Mouse (Mus musculus) stomach, embryonic 15.5 days (tissue): ENCODE measurements around the gene Hpn. TPM values are rescaled to one million over a fixed set of nuclear protein-coding genes. Genes with fewer than 3 reads are reported as not detected.
A peak's percentile ranks its signal among the peaks of the same experiment; 100 is the strongest.

Source experiments
- ATAC-seq: fragments of 200-750 bp; cut with Nextera tagmentation; 2 replicates; pipeline ENCODE4 v1.8.0; 2017; ENCODE audit warnings: low read depth, moderate number of reproducible peaks, moderate TSS enrichment; ENCODE audit not compliant: insufficient read depth, low FRiP score
- H3K27ac ChIP-seq: fragments of 300-500 bp; sonication (generic); 2 replicates; pipeline ENCODE4 v1.5.1; 2015; ENCODE audit warnings: mild to moderate bottlenecking, inconsistent platforms
- H3K27me3 ChIP-seq: fragments of 300-500 bp; sonication (generic); replicated peaks from 2 replicates; pipeline ENCODE4 v1.6.1; 2015; ENCODE audit warnings: inconsistent platforms
- H3K36me3 ChIP-seq: fragments of 300-500 bp; sonication (generic); 2 replicates; pipeline ENCODE4 v1.6.1; 2015; ENCODE audit warnings: inconsistent platforms
- H3K4me1 ChIP-seq: fragments of 300-500 bp; sonication (generic); 2 replicates; pipeline ENCODE4 v1.6.1; 2015; ENCODE audit warnings: inconsistent platforms
- H3K4me2 ChIP-seq: fragments of 300-500 bp; sonication (generic); 2 replicates; pipeline ENCODE4 v1.6.1; 2015; ENCODE audit warnings: mild to moderate bottlenecking, inconsistent platforms
- H3K4me3 ChIP-seq: fragments of 300-500 bp; sonication (generic); replicated peaks from 2 replicates; pipeline ENCODE4 v1.5.1; 2015; ENCODE audit warnings: inconsistent platforms
- H3K9ac ChIP-seq: fragments of 300-500 bp; sonication (generic); 2 replicates; pipeline ENCODE4 v1.6.1; 2015; ENCODE audit warnings: inconsistent platforms
- H3K9me3 ChIP-seq: fragments of 300-500 bp; sonication (generic); 2 replicates; pipeline ENCODE4 v1.6.1; 2016; ENCODE audit warnings: inconsistent platforms
- WGBS: fragments of 180-500 bp; shearing (Covaris S2); methylation state at CpG from one replicate; pipeline ENCODE4 v1.1.7; 2015; 5-methylcytosine and 5-hydroxymethylcytosine counted together
- polyA plus RNA-seq: library from polyadenylated mRNA; unstranded; fragments of >200 nt; fragmentation: Nextera tagmentation; extraction: Ambion mirVana; gene quantifications from 2 replicates; pipeline ENCODE4 v1.2.1, GENCODE M21; 2015

The Hpn gene
- polyA plus RNA-seq, 1 experiment from 2014 or later, result 35.3 TPM

DNA sequence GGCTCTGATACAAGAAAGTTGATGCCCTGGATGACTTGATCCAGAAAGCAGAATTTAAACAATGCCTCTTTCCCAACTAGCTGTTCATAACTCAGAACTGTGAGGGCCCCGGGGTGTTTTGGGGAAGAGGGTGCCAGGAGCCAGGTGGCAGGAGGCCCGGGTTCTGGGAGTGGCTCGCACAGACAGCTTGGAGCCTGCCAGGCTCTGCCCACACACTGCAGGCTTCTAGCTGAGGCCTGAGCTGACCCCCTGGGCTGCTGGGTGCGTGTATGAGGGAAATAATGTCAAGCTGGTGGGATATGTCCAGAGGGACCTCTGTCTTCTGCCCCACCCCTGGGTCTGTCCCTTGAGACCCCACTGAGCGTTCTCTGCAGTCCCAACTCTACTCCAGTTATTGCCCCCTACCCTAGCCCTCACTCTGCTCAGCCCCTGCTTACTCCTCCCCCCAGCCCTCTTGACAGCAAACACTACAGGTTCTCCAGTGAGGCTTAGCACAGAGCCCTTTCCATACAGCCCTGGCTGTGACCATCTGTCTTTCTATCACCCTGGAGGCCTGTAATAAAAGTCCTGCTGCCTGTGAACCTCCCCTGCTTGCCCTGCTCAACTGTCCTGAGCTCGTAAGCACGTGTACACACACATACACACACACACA, 40.9 kb downstream of the Hpn start:
- H3K27ac ChIP-seq, result peak overlapping the region; percentile 81
- no peaks in the 10 kb centered on the region for H3K9me3 ChIP-seq
- peaks cover 23% of the 10 kb centered on the region for H3K4me1 ChIP-seq
- H3K36me3 ChIP-seq, result no peaks in the 10 kb centered on the region
- no peak overlapping the region; the same call in 1 of the 2 replicates for H3K9ac ChIP-seq
- no peaks in the 10 kb centered on the region for H3K27me3 ChIP-seq
- no peak for ATAC-seq
- peak overlapping the region; percentile 35; the same call in 1 of the 2 replicates for H3K4me3 ChIP-seq
- 51% methylated on average over 7 of the region's 7 CpGs for WGBS
- peak overlapping the region; percentile 37 for H3K4me2 ChIP-seq

- Histone ChIP-seq H3K36me3 (no peaks in the 10 kb centered on the region), H3K4me3 (no peak overlapping the region), H3K4me2 (no peak overlapping the region), H3K27ac (peak overlapping the region; percentile 81), H3K4me1 (peaks cover 23% of the 10 kb centered on the region), H3K27me3 (no peaks in the 10 kb centered on the region), H3K9ac (no peak overlapping the region), H3K9me3 (no peaks in the 10 kb centered on the region)
- ATAC-seq, result peak; percentile 24; the same call in 1 of the 2 replicates
Measured at GRCm38 (mm10) chr7:31073546-31073945, 41.5 kb downstream of the Hpn start.

DNA sequence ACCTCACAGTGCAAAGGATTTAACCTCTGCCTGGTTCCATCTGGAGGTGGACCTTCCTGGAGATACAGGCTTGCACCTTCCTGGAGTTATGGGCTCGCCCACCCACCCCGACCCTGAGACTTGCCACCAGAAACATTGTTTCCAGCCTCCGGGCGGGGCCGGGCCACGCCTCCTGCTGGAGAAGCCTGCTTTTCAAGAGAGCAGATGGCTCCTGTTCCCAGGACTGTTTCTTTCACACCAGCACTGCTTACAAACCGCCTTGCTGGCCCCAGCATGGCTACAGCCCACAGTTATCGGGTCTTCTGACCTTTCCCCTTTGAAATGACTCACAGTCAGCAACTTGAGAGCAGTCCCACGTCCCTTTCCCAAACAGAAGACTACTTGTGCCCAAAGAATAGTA, 42.8 kb downstream of the Hpn start:
- WGBS, result 26% methylated on average over 9 of the region's 9 CpGs
- H3K27ac ChIP-seq, result peak overlapping the region; percentile 81

GRCm38 (mm10) chr7:31070324-31070723, 44.8 kb downstream of the Hpn start:
- no peak for ATAC-seq
- Histone ChIP-seq H3K9me3 (no peaks in the 10 kb centered on the region), H3K27ac (no peak overlapping the region), H3K27me3 (no peaks in the 10 kb centered on the region), H3K36me3 (no peaks in the 10 kb centered on the region), H3K4me2 (no peak overlapping the region), H3K4me3 (no peak overlapping the region), H3K9ac (no peak overlapping the region), H3K4me1 (peaks cover 33% of the 10 kb centered on the region)
- 72% methylated on average over 6 of the region's 6 CpGs for WGBS

More for the DNA sequence above, 42.8 kb downstream of the Hpn start:
- Histone ChIP-seq H3K9me3 (no peaks in the 10 kb centered on the region), H3K4me3 (no peak overlapping the region; the same call in 1 of the 2 replicates), H3K4me2 (peak overlapping the region; percentile 31), H3K36me3 (no peaks in the 10 kb centered on the region), H3K9ac (no peak overlapping the region), H3K27me3 (no peaks in the 10 kb centered on the region), H3K4me1 (peaks cover 31% of the 10 kb centered on the region)
- no peak for ATAC-seq

GRCm38 (mm10) chr7:31069491-31069890, 45.6 kb downstream of the Hpn start:
- Histone ChIP-seq H3K4me1 (peaks cover 33% of the 10 kb centered on the region), H3K9me3 (no peaks in the 10 kb centered on the region), H3K27ac (no peak overlapping the region), H3K4me3 (no peak overlapping the region), H3K36me3 (no peaks in the 10 kb centered on the region), H3K27me3 (no peaks in the 10 kb centered on the region), H3K4me2 (no peak overlapping the region), H3K9ac (no peak overlapping the region)
- 84% methylated on average over 14 of the region's 14 CpGs for WGBS
- ATAC-seq, result no peak

- Histone ChIP-seq H3K9me3 (no peaks in the 10 kb centered on the region), H3K27ac (peak overlapping the region; percentile 48; the same call in 1 of the 2 replicates), H3K4me2 (no peak overlapping the region), H3K27me3 (no peaks in the 10 kb centered on the region), H3K9ac (no peak overlapping the region), H3K4me1 (peaks cover 27% of the 10 kb centered on the region), H3K4me3 (no peak overlapping the region), H3K36me3 (no peaks in the 10 kb centered on the region)
- WGBS, result 23% methylated on average over 5 of the region's 5 CpGs
- ATAC-seq, result peak; percentile 24; the same call in 1 of the 2 replicates
Measured at GRCm38 (mm10) chr7:31067836-31068235, 47.3 kb downstream of the Hpn start.

DNA sequence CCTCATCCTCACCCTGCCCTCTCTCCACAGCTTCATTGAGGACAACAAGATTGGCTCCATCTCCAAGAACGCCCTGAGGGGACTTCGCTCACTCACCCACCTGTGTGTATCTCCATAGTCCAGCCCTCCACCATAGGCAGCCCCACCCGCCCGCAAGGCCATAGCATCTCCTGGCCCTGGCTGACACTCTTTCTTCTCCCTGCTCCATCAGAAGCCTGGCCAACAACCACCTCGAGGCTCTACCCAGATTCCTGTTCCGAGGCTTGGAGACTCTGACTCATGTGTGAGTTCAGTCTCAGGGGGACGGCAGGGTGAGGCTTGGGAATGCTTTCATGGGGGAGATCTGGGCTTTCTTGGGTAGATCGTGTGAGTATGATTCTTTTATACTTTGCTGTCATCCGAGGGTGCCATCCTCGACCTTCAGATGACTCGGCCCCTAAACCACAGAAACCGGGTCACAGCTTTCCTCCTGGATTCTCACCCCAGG, 52.0 kb downstream of the Hpn start:
- Histone ChIP-seq H3K4me2 (no peak overlapping the region), H3K27ac (no peak overlapping the region), H3K27me3 (no peaks in the 10 kb centered on the region), H3K9ac (no peak overlapping the region), H3K36me3 (no peaks in the 10 kb centered on the region), H3K9me3 (no peaks in the 10 kb centered on the region), H3K4me3 (no peak overlapping the region), H3K4me1 (peaks cover 14% of the 10 kb centered on the region)
- WGBS, result 82% methylated on average over 12 of the region's 12 CpGs
- no peak for ATAC-seq

DNA sequence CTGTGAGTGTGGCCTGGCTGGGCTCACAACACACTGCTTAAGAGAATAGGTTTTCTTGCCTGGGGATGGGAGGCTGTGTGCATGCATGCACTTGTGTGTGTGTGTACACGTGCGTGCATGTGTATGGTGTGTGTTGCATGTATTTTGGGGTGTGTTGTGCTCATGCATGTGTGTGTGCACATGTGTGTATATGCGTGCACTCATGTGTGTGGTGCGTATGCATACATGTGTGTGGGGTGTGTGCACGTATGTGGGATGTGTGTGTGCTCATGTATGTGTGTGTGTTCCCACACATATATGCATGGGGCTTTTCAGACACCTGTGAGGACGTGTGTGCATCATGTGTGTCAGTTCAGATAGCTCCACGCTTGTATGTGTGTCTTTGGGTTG, 54.5 kb downstream of the Hpn start:
- no peak overlapping the region for H3K4me3 ChIP-seq
- no peak overlapping the region for H3K27ac ChIP-seq
- H3K36me3 ChIP-seq, result no peaks in the 10 kb centered on the region
- 86% methylated on average over 7 of the region's 7 CpGs for WGBS
- no peak for ATAC-seq
- no peak overlapping the region for H3K4me2 ChIP-seq
- H3K9me3 ChIP-seq, result no peaks in the 10 kb centered on the region
- no peaks in the 10 kb centered on the region for H3K27me3 ChIP-seq
- peaks cover 4% of the 10 kb centered on the region; the same call in 1 of the 2 replicates for H3K4me1 ChIP-seq
- H3K9ac ChIP-seq, result no peak overlapping the region

DNA sequence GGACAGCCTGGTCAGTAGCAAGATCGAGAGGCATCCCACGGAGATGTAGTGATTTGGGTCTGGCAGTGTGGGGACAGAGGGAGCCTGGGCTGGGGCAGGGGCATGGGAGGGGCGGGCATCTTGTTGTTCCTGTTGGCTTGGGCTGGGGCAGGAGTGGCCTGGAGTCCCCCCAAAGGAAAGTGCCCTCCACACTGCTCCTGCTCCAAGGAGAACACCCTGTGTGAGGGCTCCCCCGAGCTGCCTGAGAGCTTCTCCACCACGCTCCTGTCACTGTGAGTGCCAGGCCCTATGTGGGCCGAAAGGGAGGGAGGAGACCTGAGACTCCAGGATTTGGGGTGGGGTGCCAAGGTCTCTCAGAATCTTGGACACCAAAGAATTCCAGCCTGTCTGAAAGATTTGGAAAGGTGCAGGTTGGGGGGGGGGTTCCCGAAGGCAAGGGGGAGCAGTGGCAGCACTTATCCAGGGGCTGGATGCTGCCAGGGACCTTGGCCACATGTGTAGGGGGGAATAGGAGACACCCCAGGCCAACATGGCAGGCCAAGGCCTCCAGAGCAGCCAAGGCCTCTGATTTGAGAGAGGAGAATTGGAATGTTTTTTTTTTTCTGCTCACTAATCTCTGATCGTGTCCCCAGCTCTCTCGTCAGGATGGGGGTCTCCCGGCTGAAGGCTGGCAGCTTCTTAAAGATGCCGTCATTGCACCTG, 55.0 kb downstream of the Hpn start:
- ATAC-seq, result no peak
- Histone ChIP-seq H3K9ac (no peak overlapping the region), H3K4me2 (no peak overlapping the region), H3K4me1 (peaks cover 7% of the 10 kb centered on the region), H3K36me3 (no peaks in the 10 kb centered on the region), H3K4me3 (no peak overlapping the region), H3K27me3 (no peaks in the 10 kb centered on the region), H3K9me3 (no peaks in the 10 kb centered on the region), H3K27ac (peak overlapping the region; percentile 31; the same call in 1 of the 2 replicates)
- WGBS, result 70% methylated on average over 11 of the region's 11 CpGs

GRCm38 (mm10) chr7:31059108-31059507, 56.0 kb downstream of the Hpn start, which contains the start of gene Lgi4:
Lgi4 (plus strand) TSS chr7:31059342.
- Histone ChIP-seq H3K4me2 (no peak within 1 kb of the TSS), H3K9me3 (no peaks in the 10 kb centered on the region), H3K27ac (peak within 1 kb of the TSS; percentile 31; the same call in 1 of the 2 replicates), H3K27me3 (no peaks in the 10 kb centered on the region), H3K4me1 (peaks cover 16% of the 10 kb centered on the region), H3K4me3 (no peak within 1 kb of the TSS), H3K9ac (0 out of 2 replicates have a peak within 1 kb of the TSS, but pooled peaks have one; percentile 2), H3K36me3 (no peaks in the 10 kb centered on the region)
- 2% methylated on average over 2 of the region's 2 CpGs for WGBS
- peak; percentile 39; the same call in 1 of the 2 replicates for ATAC-seq

- Histone ChIP-seq H3K4me1 (peaks cover 21% of the 10 kb centered on the region), H3K9me3 (no peaks in the 10 kb centered on the region), H3K27ac (no peak overlapping the region), H3K4me2 (no peak overlapping the region), H3K9ac (0 out of 2 replicates have a peak overlapping the region, but pooled peaks have one; percentile 2), H3K36me3 (no peaks in the 10 kb centered on the region), H3K27me3 (peaks cover 4% of the 10 kb centered on the region; the same call in 1 of the 2 replicates), H3K4me3 (no peak overlapping the region)
- ATAC-seq, result no peak
- WGBS, result 86% methylated on average over 6 of the region's 6 CpGs
Measured at GRCm38 (mm10) chr7:31058211-31058610, 56.9 kb downstream of the Hpn start.

DNA sequence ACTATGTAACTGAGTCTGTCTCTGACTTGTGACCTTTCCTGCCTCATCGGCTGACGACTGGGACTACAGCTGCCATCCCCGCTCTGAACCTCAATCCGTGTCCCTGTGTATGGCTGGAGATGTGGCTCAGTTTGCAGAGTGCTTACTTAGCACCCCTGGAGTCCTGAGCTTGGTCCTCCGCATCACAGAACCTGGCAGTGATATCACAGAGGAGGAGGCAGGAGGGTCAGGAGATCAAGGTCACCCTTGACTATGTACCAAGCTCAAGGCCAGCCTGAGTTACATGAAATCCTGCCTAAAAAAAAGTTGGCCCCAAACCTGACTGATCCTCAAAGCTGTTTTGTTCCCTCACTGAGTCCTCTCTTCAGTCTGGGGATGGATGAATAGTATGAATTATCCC, 57.4 kb downstream of the Hpn start:
- ATAC-seq, result no peak

More for the DNA sequence above, 57.4 kb downstream of the Hpn start:
- H3K9me3 ChIP-seq, result no peaks in the 10 kb centered on the region
- peaks cover 26% of the 10 kb centered on the region for H3K4me1 ChIP-seq
- WGBS, result 66% methylated on average over 5 of the region's 5 CpGs
- no peaks in the 10 kb centered on the region for H3K36me3 ChIP-seq
- H3K27ac ChIP-seq, result no peak overlapping the region
- H3K4me3 ChIP-seq, result no peak overlapping the region
- H3K4me2 ChIP-seq, result no peak overlapping the region
- 0 out of 2 replicates have a peak overlapping the region, but pooled peaks have one; percentile 2 for H3K9ac ChIP-seq
- H3K27me3 ChIP-seq, result peaks cover 4% of the 10 kb centered on the region; the same call in 1 of the 2 replicates
